ENCODE assay signal across 8 mouse cellular contexts in genomic region chr11:75733227-75733940, GRCm38 (mm10). TPM values are rescaled to one million over a fixed set of nuclear protein-coding genes. Genes with fewer than 3 reads are reported as not detected.
DNase-seq lines count a peak whose midpoint lies in the region; ATAC-seq and TF ChIP-seq lines count a peak whose summit lies in the region.

No protein-coding gene starts in this region.

- peak overlapping the region; percentile 74 for H3K4me2 ChIP-seq in neural tube, embryonic 15.5 days

- ATAC-seq in neural tube, embryonic 15.5 days (ENCODE audit: low FRiP score): peak; percentile 75

- no peak for TF ChIP-seq CTCF in C2C12 (IDR thresholded peaks at IDR 0.05; ENCODE audit: control insufficient read depth, insufficient read depth, insufficient read length)
- no peak for TF ChIP-seq CTCF in embryonic fibroblast, embryonic 13.5 days (IDR thresholded peaks at IDR 0.05; ENCODE audit: borderline replicate concordance, insufficient read depth, low read length)
- TF ChIP-seq CTCF in lung, adult 2 months (IDR thresholded peaks at IDR 0.05; ENCODE audit: insufficient read depth, low read length): no peak

- no peaks in the 10 kb centered on the region for H3K9me3 ChIP-seq in heart, embryonic 10.5 days
- H3K9me3 ChIP-seq in neural tube, embryonic 15.5 days (replicated peaks): no peaks in the 10 kb centered on the region

- H3K27me3 ChIP-seq in C2C12 (ENCODE audit: control insufficient read depth, insufficient read depth, insufficient read length): no peaks in the 10 kb centered on the region
- no peaks in the 10 kb centered on the region for H3K27me3 ChIP-seq in heart, embryonic 10.5 days (ENCODE audit: insufficient read depth, poor library complexity, severe bottlenecking)
- H3K27me3 ChIP-seq in neural tube, embryonic 15.5 days (replicated peaks): no peaks in the 10 kb centered on the region

- 0 out of 2 replicates have a peak, but pooled peaks have one; percentile 22 for TF ChIP-seq POLR2A in embryonic fibroblast, embryonic 13.5 days (IDR thresholded peaks at IDR 0.05; ENCODE audit: low read depth, low read length)
- TF ChIP-seq POLR2A in lung, adult 2 months (IDR thresholded peaks at IDR 0.05; ENCODE audit: borderline replicate concordance, extremely low read depth, low read depth, low read length): peak; percentile 22; the same call in 1 of the 2 replicates

- peak overlapping the region; percentile 70 for H3K27ac ChIP-seq in embryonic fibroblast, embryonic 13.5 days (ENCODE audit: insufficient read depth, low read length)
- peak overlapping the region; percentile 100 for H3K27ac ChIP-seq in heart, embryonic 10.5 days
- peak overlapping the region; percentile 99 for H3K27ac ChIP-seq in neural tube, embryonic 15.5 days (replicated peaks)

- H3K4me1 ChIP-seq in embryonic fibroblast, embryonic 13.5 days (ENCODE audit: control insufficient read depth, insufficient read depth, low read length): peaks cover 19% of the 10 kb centered on the region
- peaks cover 51% of the 10 kb centered on the region for H3K4me1 ChIP-seq in heart, embryonic 10.5 days
- peaks cover 26% of the 10 kb centered on the region for H3K4me1 ChIP-seq in lung, adult 2 months (ENCODE audit: control insufficient read depth, insufficient read depth, low read length)
- H3K4me1 ChIP-seq in neural tube, embryonic 15.5 days: peaks cover 47% of the 10 kb centered on the region

- peak overlapping the region; percentile 67 for H3K4me3 ChIP-seq in C2C12 (ENCODE audit: insufficient read depth, poor library complexity, severe bottlenecking)
- peak overlapping the region; percentile 81 for H3K4me3 ChIP-seq in embryonic fibroblast, embryonic 13.5 days (ENCODE audit: insufficient read depth, low read length)
- H3K4me3 ChIP-seq in heart, embryonic 10.5 days: peak overlapping the region; percentile 98
- peak overlapping the region; percentile 83 for H3K4me3 ChIP-seq in lung, adult 2 months (replicated peaks; ENCODE audit: extremely low read depth, low read depth, low read length)
- peak overlapping the region; percentile 85 for H3K4me3 ChIP-seq in neural tube, embryonic 15.5 days (replicated peaks)

- peak; percentile 92 for DNase-seq in adrenal gland, adult 2 months
- peak; percentile 88 for DNase-seq in heart, embryonic 10.5 days (ENCODE audit: low spot score)
- DNase-seq in kidney, postnatal 25 days: peak; percentile 69 to 84
- DNase-seq in lung, adult 2 months: no peak
- DNase-seq in thymus, postnatal 14 days: peak; percentile 76

- peaks cover 51% of the 10 kb centered on the region for H3K79me3 ChIP-seq in C2C12 (ENCODE audit: low read depth)

- WGBS in heart, embryonic 10.5 days: under 1% methylated on average over 52 of the region's 52 CpGs
- under 1% methylated on average over 52 of the region's 52 CpGs for WGBS in lung, adult 2 months
- 0% methylated on average over 50 of the region's 52 CpGs for WGBS in neural tube, embryonic 15.5 days

- peak overlapping the region; percentile 89 for H3ac ChIP-seq in C2C12 (ENCODE audit: control insufficient read depth, insufficient read length, low read depth)

- H3K36me3 ChIP-seq in C2C12 (ENCODE audit: control insufficient read depth, insufficient read depth): peaks cover 18% of the 10 kb centered on the region
- peaks cover 8% of the 10 kb centered on the region for H3K36me3 ChIP-seq in heart, embryonic 10.5 days
- no peaks in the 10 kb centered on the region for H3K36me3 ChIP-seq in neural tube, embryonic 15.5 days

- peak overlapping the region; percentile 99 for H3K9ac ChIP-seq in neural tube, embryonic 15.5 days (replicated peaks)

- H3K79me2 ChIP-seq in C2C12 (ENCODE audit: control insufficient read depth, insufficient read depth): peaks cover 67% of the 10 kb centered on the region

TF ChIP-seq in C2C12, 6 proteins besides CTCF, POLR2A, EP300 and RAD21:
- TF ChIP-seq FOSL1 (IDR thresholded peaks at IDR 0.05; ENCODE audit: insufficient read depth, low read length, poor library complexity, severe bottlenecking) (no peak), USF1 (IDR thresholded peaks at IDR 0.05; ENCODE audit: low read depth) (no peak), CEBPB (IDR thresholded peaks at IDR 0.05; ENCODE audit: low read depth) (no peak), MYOD1 (IDR thresholded peaks at IDR 0.05; ENCODE audit: control insufficient read depth, insufficient read length, low read depth) (no peak), MYOG (IDR thresholded peaks at IDR 0.05; ENCODE audit: control insufficient read depth, extremely low read depth, insufficient read length) (no peak), MAX (IDR thresholded peaks at IDR 0.05) (no peak)

RNA-seq across cellular contexts. Expression of gene Ywhae, which starts 0.7 kb away (rescaled TPM):
- polyA plus RNA-seq in C2C12 (2012; fragmentation: generic; extraction: Trizol): 528 TPM
- total RNA-seq in adrenal gland, adult 2 months (2021): 100 to 1,000 TPM; 656 to 668 TPM
- 41.3 and 57.3 TPM in 2 replicates for polyA plus RNA-seq in adrenal gland, adult 2 months (2012; rRNA removed)
- 662 and 701 TPM in 2 replicates for polyA plus RNA-seq in embryonic fibroblast, embryonic 13.5 days (2011; ENCODE audit: insufficient read length, low read depth, missing spikeins)
- 870 and 941 TPM in 2 replicates for polyA plus RNA-seq in heart, embryonic 10.5 days (2016; fragmentation: Nextera tagmentation; extraction: Ambion mirVana)
- polyA plus RNA-seq in lung, adult 2 months (2012; rRNA removed): 110 and 177 TPM in 2 replicates
- 1,285 and 1,371 TPM in 2 replicates for polyA plus RNA-seq in neural tube, embryonic 15.5 days (2015; fragmentation: Nextera tagmentation; extraction: Ambion mirVana)

RNA-seq across cellular contexts. Expression of gene Crk, which starts 54.3 kb away (rescaled TPM):
- polyA plus RNA-seq in C2C12 (2012; fragmentation: generic; extraction: Trizol): 39.3 TPM
- 100 to 1,000 TPM; 105 to 110 TPM for total RNA-seq in adrenal gland, adult 2 months (2021)
- 201 and 233 TPM in 2 replicates for polyA plus RNA-seq in adrenal gland, adult 2 months (2012; rRNA removed)
- polyA plus RNA-seq in embryonic fibroblast, embryonic 13.5 days (2011; ENCODE audit: insufficient read length, low read depth, missing spikeins): 133 TPM in 2 replicates
- 110 and 113 TPM in 2 replicates for polyA plus RNA-seq in heart, embryonic 10.5 days (2016; fragmentation: Nextera tagmentation; extraction: Ambion mirVana)
- polyA plus RNA-seq in lung, adult 2 months (2012; rRNA removed): 49.5 and 140 TPM in 2 replicates
- 102 and 107 TPM in 2 replicates for polyA plus RNA-seq in neural tube, embryonic 15.5 days (2015; fragmentation: Nextera tagmentation; extraction: Ambion mirVana)
